Mouse (Mus musculus) midbrain, postnatal 0 days (tissue): ENCODE results near the gene Rer1. TPM values are rescaled to one million over a fixed set of nuclear protein-coding genes. Genes with fewer than 3 reads are reported as not detected.

Source experiments
- ATAC-seq: fragments of 200-750 bp; cut with Nextera tagmentation; 2 replicates; pipeline ENCODE4 v1.8.0; 2017; ENCODE audit warnings: moderate number of reproducible peaks, mild to moderate bottlenecking, moderate TSS enrichment, moderate library complexity; ENCODE audit not compliant: low FRiP score
- DNase-seq: peaks from one replicate; pipeline ENCODE4 v3.0.0-alpha.2; 2015; ENCODE audit warnings: low spot score
- H3K27ac ChIP-seq: fragments of 300-500 bp; sonication (generic); 2 replicates; pipeline ENCODE4 v1.5.1; 2014; ENCODE audit warnings: low read depth, mild to moderate bottlenecking, low read length, mixed read lengths
- H3K27me3 ChIP-seq: fragments of 300-500 bp; sonication (generic); 2 replicates; pipeline ENCODE4 v1.6.1; 2014; ENCODE audit warnings: low read length, control low read depth, mixed read lengths; ENCODE audit not compliant: insufficient read depth
- H3K36me3 ChIP-seq: fragments of 300-500 bp; sonication (generic); 2 replicates; pipeline ENCODE4 v1.6.1; 2014; ENCODE audit warnings: low read length, control low read depth, mixed read lengths; ENCODE audit not compliant: insufficient read depth
- H3K4me1 ChIP-seq: fragments of 300-500 bp; sonication (generic); 2 replicates; pipeline ENCODE4 v1.6.1; 2014; ENCODE audit warnings: mild to moderate bottlenecking, control low read depth, antibody characterized with exemption, low read length, mixed read lengths; ENCODE audit not compliant: insufficient read depth
- H3K4me2 ChIP-seq: fragments of 300-500 bp; sonication (generic); 2 replicates; pipeline ENCODE4 v1.6.1; 2014; ENCODE audit warnings: low read depth, mild to moderate bottlenecking, low read length, mixed read lengths; ENCODE audit not compliant: poor library complexity, severe bottlenecking
- H3K4me3 ChIP-seq: fragments of 300-500 bp; sonication (generic); 2 replicates; pipeline ENCODE4 v1.5.1; 2014; ENCODE audit warnings: low read depth, mild to moderate bottlenecking, low read length, moderate library complexity
- H3K9ac ChIP-seq: fragments of 300-500 bp; sonication (generic); replicated peaks from 2 replicates; pipeline ENCODE4 v1.6.1; 2014; ENCODE audit warnings: mild to moderate bottlenecking, low read length, moderate library complexity, mixed read lengths; ENCODE audit not compliant: poor library complexity, severe bottlenecking
- H3K9me3 ChIP-seq: fragments of 300-500 bp; sonication (generic); 2 replicates; pipeline ENCODE4 v1.6.1; 2016; ENCODE audit warnings: low read length, control low read depth
- CTCF ChIP-seq: IDR thresholded peaks from 2 replicates; pipeline ENCODE4 v1.5.1; 2016; ENCODE audit warnings: antibody characterized with exemption, mild to moderate bottlenecking
- WGBS: fragments of 180-500 bp; shearing (Covaris S2); extraction: QIAGEN DNeasy Blood & Tissue Kit; methylation state at CpG from one replicate; pipeline ENCODE4 v1.1.7; 2014; 5-methylcytosine and 5-hydroxymethylcytosine counted together
- polyA plus RNA-seq: library from polyadenylated mRNA; unstranded; fragments of >200 nt; fragmentation: Nextera tagmentation; extraction: Ambion mirVana; gene quantifications from 2 replicates; pipeline ENCODE4 v1.2.1, GENCODE M21; 2015
- total RNA-seq: library from RNA; depleted of rRNA; stranded (reverse); fragments of >200 nt; gene quantifications from 2 replicates; pipeline ENCODE4 v1.2.3, GENCODE M21; 2014

Rer1 gene
- total and polyA plus RNA-seq, 2 experiments from 2014 or later, result 91.4 to 132 TPM

- ATAC-seq (peak; percentile 35; the same call in 1 of the 2 replicates), DNase-seq (peak; percentile 91)
- no peaks in the 10 kb centered on the region for H3K36me3 ChIP-seq
- no peaks in the 10 kb centered on the region for H3K9me3 ChIP-seq
- H3K4me3 ChIP-seq, result no peak overlapping the region
- no peak overlapping the region for H3K27ac ChIP-seq
- no peak overlapping the region for H3K9ac ChIP-seq
- H3K27me3 ChIP-seq, result no peaks in the 10 kb centered on the region
- H3K4me1 ChIP-seq, result peaks cover 7% of the 10 kb centered on the region; the same call in 1 of the 2 replicates
- H3K4me2 ChIP-seq, result no peak overlapping the region
- no peak for TF ChIP-seq CTCF
- WGBS, result 57% methylated on average over 14 of the region's 14 CpGs
These were observed 43.8 kb upstream of the Rer1 start for GRCm38 (mm10) chr4:155129996-155130395.

- Histone ChIP-seq H3K4me3 (no peak overlapping the region), H3K36me3 (no peaks in the 10 kb centered on the region), H3K9ac (no peak overlapping the region), H3K27ac (no peak overlapping the region), H3K4me1 (peaks cover 7% of the 10 kb centered on the region; the same call in 1 of the 2 replicates), H3K4me2 (no peak overlapping the region), H3K9me3 (no peaks in the 10 kb centered on the region), H3K27me3 (no peaks in the 10 kb centered on the region)
- 92% methylated on average over 10 of the region's 10 CpGs for WGBS
- TF ChIP-seq CTCF, result peak; percentile 53
- ATAC-seq (no peak), DNase-seq (no peak)
These were observed 43.1 kb upstream of the Rer1 start for GRCm38 (mm10) chr4:155129132-155129917.

GRCm38 (mm10) chr4:155128411-155128810, 42.2 kb upstream of the Rer1 start:
- whole genome bisulfite sequencing, result 92% methylated on average over 15 of the region's 15 CpGs
- no peak for ATAC-seq
- no peak for TF ChIP-seq CTCF
- Histone ChIP-seq H3K36me3 (no peaks in the 10 kb centered on the region), H3K27ac (no peak overlapping the region), H3K4me1 (peaks cover 2% of the 10 kb centered on the region; the same call in 1 of the 2 replicates), H3K27me3 (no peaks in the 10 kb centered on the region), H3K9me3 (no peaks in the 10 kb centered on the region), H3K4me3 (no peak overlapping the region), H3K4me2 (no peak overlapping the region), H3K9ac (no peak overlapping the region)
- no peak for DNase-seq

GRCm38 (mm10) chr4:155126602-155127372, 40.6 kb upstream of the Rer1 start:
- peaks cover 2% of the 10 kb centered on the region; the same call in 1 of the 2 replicates for H3K4me1 ChIP-seq
- TF ChIP-seq CTCF, result no peak
- H3K27me3 ChIP-seq, result no peaks in the 10 kb centered on the region
- no peak overlapping the region for H3K4me2 ChIP-seq
- no peak overlapping the region for H3K9ac ChIP-seq
- 53% methylated on average over 7 of the region's 7 CpGs for WGBS
- no peak overlapping the region for H3K4me3 ChIP-seq
- DNase-seq (peak; percentile 58), ATAC-seq (0 out of 2 replicates have a peak, but pooled peaks have one; percentile 18)
- H3K9me3 ChIP-seq, result no peaks in the 10 kb centered on the region
- H3K27ac ChIP-seq, result no peak overlapping the region
- no peaks in the 10 kb centered on the region for H3K36me3 ChIP-seq

- ATAC-seq (no peak), DNase-seq (no peak)
- no peak for TF ChIP-seq CTCF
- no peaks in the 10 kb centered on the region for H3K36me3 ChIP-seq
- WGBS, result 92% methylated on average over 5 of the region's 5 CpGs
- no peak overlapping the region for H3K9ac ChIP-seq
- H3K4me1 ChIP-seq, result peaks cover 2% of the 10 kb centered on the region; the same call in 1 of the 2 replicates
- H3K27ac ChIP-seq, result no peak overlapping the region
- no peak overlapping the region for H3K4me3 ChIP-seq
- no peak overlapping the region for H3K4me2 ChIP-seq
- H3K27me3 ChIP-seq, result no peaks in the 10 kb centered on the region
- no peaks in the 10 kb centered on the region for H3K9me3 ChIP-seq
These were observed 40.0 kb upstream of the Rer1 start for GRCm38 (mm10) chr4:155126194-155126593.

- H3K4me3 ChIP-seq, result no peak overlapping the region
- ATAC-seq, result no peak
- no peak overlapping the region for H3K9ac ChIP-seq
- no peak overlapping the region for H3K4me2 ChIP-seq
- TF ChIP-seq CTCF, result no peak
- peaks cover under 1% of the 10 kb centered on the region; the same call in 1 of the 2 replicates for H3K4me1 ChIP-seq
- no peaks in the 10 kb centered on the region for H3K9me3 ChIP-seq
- H3K27me3 ChIP-seq, result no peaks in the 10 kb centered on the region
- H3K27ac ChIP-seq, result no peak overlapping the region
- DNase-seq, result no peak
- 57% methylated on average over 7 of the region's 7 CpGs for WGBS
- no peaks in the 10 kb centered on the region for H3K36me3 ChIP-seq
These were observed 39.1 kb upstream of the Rer1 start for GRCm38 (mm10) chr4:155125310-155125709.
